Mouse (Mus musculus) midbrain, postnatal 0 days (tissue): Measurements from ENCODE around the gene Lmcd1. TPM values are rescaled to one million over a fixed set of nuclear protein-coding genes. Genes with fewer than 3 reads are reported as not detected.

Experiments used
- ATAC-seq: fragments of 200-750 bp; cut with Nextera tagmentation; 2 replicates; pipeline ENCODE4 v1.8.0; 2017; ENCODE audit warnings: moderate number of reproducible peaks, mild to moderate bottlenecking, moderate TSS enrichment, moderate library complexity; ENCODE audit not compliant: low FRiP score
- DNase-seq: peaks from one replicate; pipeline ENCODE4 v3.0.0-alpha.2; 2015; ENCODE audit warnings: low spot score
- H3K27ac ChIP-seq: fragments of 300-500 bp; sonication (generic); 2 replicates; pipeline ENCODE4 v1.5.1; 2014; ENCODE audit warnings: low read depth, mild to moderate bottlenecking, low read length, mixed read lengths
- H3K27me3 ChIP-seq: fragments of 300-500 bp; sonication (generic); 2 replicates; pipeline ENCODE4 v1.6.1; 2014; ENCODE audit warnings: low read length, control low read depth, mixed read lengths; ENCODE audit not compliant: insufficient read depth
- H3K36me3 ChIP-seq: fragments of 300-500 bp; sonication (generic); 2 replicates; pipeline ENCODE4 v1.6.1; 2014; ENCODE audit warnings: low read length, control low read depth, mixed read lengths; ENCODE audit not compliant: insufficient read depth
- H3K4me1 ChIP-seq: fragments of 300-500 bp; sonication (generic); 2 replicates; pipeline ENCODE4 v1.6.1; 2014; ENCODE audit warnings: mild to moderate bottlenecking, control low read depth, antibody characterized with exemption, low read length, mixed read lengths; ENCODE audit not compliant: insufficient read depth
- H3K4me2 ChIP-seq: fragments of 300-500 bp; sonication (generic); 2 replicates; pipeline ENCODE4 v1.6.1; 2014; ENCODE audit warnings: low read depth, mild to moderate bottlenecking, low read length, mixed read lengths; ENCODE audit not compliant: poor library complexity, severe bottlenecking
- H3K4me3 ChIP-seq: fragments of 300-500 bp; sonication (generic); 2 replicates; pipeline ENCODE4 v1.5.1; 2014; ENCODE audit warnings: low read depth, mild to moderate bottlenecking, low read length, moderate library complexity
- H3K9ac ChIP-seq: fragments of 300-500 bp; sonication (generic); replicated peaks from 2 replicates; pipeline ENCODE4 v1.6.1; 2014; ENCODE audit warnings: mild to moderate bottlenecking, low read length, moderate library complexity, mixed read lengths; ENCODE audit not compliant: poor library complexity, severe bottlenecking
- H3K9me3 ChIP-seq: fragments of 300-500 bp; sonication (generic); 2 replicates; pipeline ENCODE4 v1.6.1; 2016; ENCODE audit warnings: low read length, control low read depth
- CTCF ChIP-seq: IDR thresholded peaks from 2 replicates; pipeline ENCODE4 v1.5.1; 2016; ENCODE audit warnings: antibody characterized with exemption, mild to moderate bottlenecking
- WGBS: fragments of 180-500 bp; shearing (Covaris S2); extraction: QIAGEN DNeasy Blood & Tissue Kit; methylation state at CpG from one replicate; pipeline ENCODE4 v1.1.7; 2014; 5-methylcytosine and 5-hydroxymethylcytosine counted together
- polyA plus RNA-seq: library from polyadenylated mRNA; unstranded; fragments of >200 nt; fragmentation: Nextera tagmentation; extraction: Ambion mirVana; gene quantifications from 2 replicates; pipeline ENCODE4 v1.2.1, GENCODE M21; 2015
- total RNA-seq: library from RNA; depleted of rRNA; stranded (reverse); fragments of >200 nt; gene quantifications from 2 replicates; pipeline ENCODE4 v1.2.3, GENCODE M21; 2014

The Lmcd1 gene
- total and polyA plus RNA-seq, 2 experiments from 2014 or later: 6.3 to 9.5 TPM

- no peaks in the 10 kb centered on the region for H3K9me3 ChIP-seq
- DNase-seq: peak; percentile 79
- no peak for TF ChIP-seq CTCF
These were observed 37.8 kb downstream of the Lmcd1 start for GRCm38 (mm10) chr6:112311385-112311784.

DNA sequence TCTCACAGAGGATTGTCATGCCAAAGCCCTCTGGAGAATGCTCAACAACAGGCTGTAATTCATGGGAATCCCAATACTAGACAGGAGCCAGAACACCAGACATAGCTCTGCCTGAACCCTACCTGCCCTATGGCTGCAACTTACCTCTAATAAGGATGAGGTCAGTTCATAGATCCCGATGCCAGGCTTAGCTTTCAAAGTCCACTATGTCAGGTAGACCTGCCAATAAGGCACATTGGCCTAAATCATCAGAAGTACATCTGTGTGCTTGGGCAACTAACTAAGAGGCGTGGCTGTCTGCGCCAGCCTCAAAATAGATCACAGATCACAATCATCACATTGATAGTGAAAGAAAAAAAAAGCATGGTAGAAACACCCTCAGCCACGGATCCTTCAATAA, 45.9 kb downstream of the Lmcd1 start:
- no peak for ATAC-seq

More at GRCm38 (mm10) chr6:112311385-112311784, 37.8 kb downstream of the Lmcd1 start:
- Histone ChIP-seq H3K4me1 (no peaks in the 10 kb centered on the region), H3K4me2 (no peak overlapping the region), H3K36me3 (no peaks in the 10 kb centered on the region), H3K9ac (no peak overlapping the region), H3K4me3 (no peak overlapping the region), H3K27me3 (no peaks in the 10 kb centered on the region), H3K27ac (no peak overlapping the region)
- WGBS: 29% methylated on average over 4 of the region's 4 CpGs
- peak; percentile 82 for ATAC-seq

DNA sequence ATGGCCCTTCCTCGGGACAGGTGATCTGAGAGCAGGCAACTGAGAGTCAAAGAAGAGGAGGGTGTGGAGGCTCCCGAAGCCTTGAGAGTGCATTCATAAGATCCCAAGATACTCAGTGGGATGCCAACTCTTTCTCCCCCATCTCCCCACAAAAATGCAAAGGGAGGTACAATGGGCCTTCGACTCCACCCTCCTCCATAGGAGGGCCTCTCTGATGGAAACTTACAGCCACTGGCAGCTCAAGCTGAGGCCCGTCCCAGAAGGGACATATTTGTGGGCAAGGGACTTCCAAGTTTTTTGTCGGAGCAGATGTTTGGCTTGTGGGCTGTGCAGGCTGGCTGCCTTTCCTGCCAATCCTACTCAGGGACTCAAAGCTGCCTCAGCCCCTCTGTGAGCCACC, 47.1 kb downstream of the Lmcd1 start:
- no peak for TF ChIP-seq CTCF
- Histone ChIP-seq H3K4me3 (no peak overlapping the region), H3K27ac (no peak overlapping the region), H3K36me3 (no peaks in the 10 kb centered on the region), H3K4me2 (no peak overlapping the region), H3K27me3 (no peaks in the 10 kb centered on the region), H3K9ac (no peak overlapping the region), H3K4me1 (no peaks in the 10 kb centered on the region), H3K9me3 (no peaks in the 10 kb centered on the region)
- ATAC-seq (no peak), DNase-seq (no peak)
- 32% methylated on average over 5 of the region's 5 CpGs for WGBS

More for the DNA sequence above, 45.9 kb downstream of the Lmcd1 start:
- Histone ChIP-seq H3K27ac (no peak overlapping the region), H3K27me3 (no peaks in the 10 kb centered on the region), H3K4me3 (no peak overlapping the region), H3K9me3 (no peaks in the 10 kb centered on the region), H3K9ac (no peak overlapping the region), H3K36me3 (no peaks in the 10 kb centered on the region), H3K4me1 (no peaks in the 10 kb centered on the region), H3K4me2 (no peak overlapping the region)
- no peak for TF ChIP-seq CTCF
- no peak for DNase-seq
- WGBS: 93% methylated on average over 4 of the region's 4 CpGs

- Histone ChIP-seq H3K9me3 (no peaks in the 10 kb centered on the region), H3K27ac (no peak overlapping the region), H3K36me3 (no peaks in the 10 kb centered on the region), H3K4me1 (no peaks in the 10 kb centered on the region), H3K27me3 (no peaks in the 10 kb centered on the region), H3K9ac (no peak overlapping the region), H3K4me3 (no peak overlapping the region), H3K4me2 (no peak overlapping the region)
- no peak for TF ChIP-seq CTCF
- 81% methylated on average over 5 of the region's 5 CpGs for whole genome bisulfite sequencing
- ATAC-seq: no peak
- DNase-seq: no peak
These were observed 49.4 kb downstream of the Lmcd1 start for GRCm38 (mm10) chr6:112322916-112323315.

DNA sequence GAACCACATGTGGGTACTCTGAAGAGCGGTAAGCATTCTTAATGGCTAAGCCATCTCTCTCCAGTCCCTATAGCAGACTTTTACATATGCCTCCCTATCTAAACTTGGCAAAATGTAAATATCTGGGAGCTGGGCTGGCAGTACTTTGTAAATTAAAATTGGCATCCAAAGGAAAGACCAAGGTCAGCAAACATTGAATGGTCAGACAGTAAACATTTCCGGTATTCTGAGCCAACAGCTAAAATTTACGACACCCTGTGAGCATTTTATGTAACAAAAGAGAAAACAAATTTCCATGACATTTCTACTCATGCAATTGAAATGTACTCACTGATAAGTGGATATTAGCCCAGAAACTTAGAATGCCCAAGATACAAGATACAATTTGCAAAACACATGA, 51.7 kb downstream of the Lmcd1 start:
- ATAC-seq (no peak), DNase-seq (no peak)
- Histone ChIP-seq H3K9me3 (no peaks in the 10 kb centered on the region), H3K4me3 (no peak overlapping the region), H3K9ac (no peak overlapping the region), H3K36me3 (no peaks in the 10 kb centered on the region), H3K27ac (no peak overlapping the region), H3K27me3 (no peaks in the 10 kb centered on the region), H3K4me2 (no peak overlapping the region), H3K4me1 (no peaks in the 10 kb centered on the region)
- no peak for TF ChIP-seq CTCF
- WGBS: 98% methylated on average over 3 of the region's 3 CpGs

DNA sequence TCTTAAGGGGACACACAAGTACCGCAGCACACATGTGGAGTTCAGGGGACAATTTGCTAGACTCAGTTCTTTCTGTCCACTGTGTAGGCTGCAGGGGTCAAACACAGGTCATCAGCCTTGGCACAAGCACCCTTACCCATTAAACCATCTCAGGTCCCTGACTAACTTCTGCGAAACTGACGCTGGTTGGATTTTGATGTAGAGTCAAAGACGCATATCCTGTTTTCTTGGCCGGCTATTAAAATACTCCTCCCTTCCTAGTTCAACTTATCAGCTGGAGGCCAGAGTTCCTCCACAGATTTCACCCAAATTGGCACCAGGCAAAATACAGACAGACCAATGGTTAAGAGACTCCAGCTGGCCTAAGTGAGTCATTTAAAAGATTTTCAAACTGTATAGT, 54.2 kb downstream of the Lmcd1 start:
- Histone ChIP-seq H3K4me2 (no peak overlapping the region), H3K27me3 (no peaks in the 10 kb centered on the region), H3K9ac (no peak overlapping the region), H3K27ac (no peak overlapping the region), H3K36me3 (no peaks in the 10 kb centered on the region), H3K9me3 (no peaks in the 10 kb centered on the region), H3K4me1 (no peaks in the 10 kb centered on the region), H3K4me3 (no peak overlapping the region)
- ATAC-seq (no peak), DNase-seq (no peak)
- TF ChIP-seq CTCF: no peak
- 93% methylated on average over 5 of the region's 5 CpGs for WGBS
